In genomic region chr11:59525237-59525636, GRCm38 (mm10) we compare ENCODE assay signal across 8 mouse cellular contexts. TPM values are rescaled to one million over a fixed set of nuclear protein-coding genes. Genes with fewer than 3 reads are reported as not detected.
A peak's percentile ranks its signal among the peaks of the same experiment; 100 is the strongest.
DNase-seq lines count a peak whose midpoint lies in the region; ATAC-seq and TF ChIP-seq lines count a peak whose summit lies in the region.
"Had no signal": no experiment of that assay in that cellular context is flagged by ENCODE, and none has a peak within 500 bp of the region (broad histone marks: within the 10 kb centered on the region; RNA-seq: fewer than 3 reads in every experiment).

No protein-coding gene starts in this region.

- no peaks in the 10 kb centered on the region for H3K36me3 ChIP-seq in ES-Bruce4 (ENCODE audit: control insufficient read depth, insufficient read depth, low read length, poor library complexity, severe bottlenecking)
- H3K36me3 ChIP-seq in heart, postnatal 0 days (replicated peaks; ENCODE audit: control insufficient read depth, insufficient read depth, low read length): no peaks in the 10 kb centered on the region
- no peaks in the 10 kb centered on the region for H3K36me3 ChIP-seq in small intestine, adult 2 months (ENCODE audit: control insufficient read depth, insufficient read depth, low read length)
- H3K36me3 ChIP-seq: lung, embryonic 15.5 days had no signal

- TF ChIP-seq EP300 in ES-Bruce4 (IDR thresholded peaks at IDR 0.05; ENCODE audit: insufficient read depth, low read depth, low read length): no peak
- TF ChIP-seq EP300 in heart, postnatal 0 days (IDR thresholded peaks at IDR 0.05; ENCODE audit: low read depth): no peak

- 8% methylated on average over 10 of the region's 10 CpGs for WGBS in heart, postnatal 0 days
- WGBS in small intestine, adult 2 months: 8% methylated on average over 10 of the region's 10 CpGs

- peak; percentile 86 for DNase-seq in adipocyte (ENCODE audit: low spot score)
- DNase-seq in heart, postnatal 0 days (ENCODE audit: low spot score): peak; percentile 72
- peak; percentile 88 for DNase-seq in layer of hippocampus, adult 9-11 months

- no peak overlapping the region for H3K27ac ChIP-seq in ES-Bruce4 (ENCODE audit: insufficient read depth, low read length)
- no peak overlapping the region for H3K27ac ChIP-seq in cortical plate, adult 2 months (ENCODE audit: insufficient read depth, low read length)
- no peak overlapping the region for H3K27ac ChIP-seq in heart, postnatal 0 days (ENCODE audit: low read depth)
- H3K27ac ChIP-seq in small intestine, adult 2 months (ENCODE audit: insufficient read depth, low read depth, low read length): no peak overlapping the region
- H3K27ac ChIP-seq: lung, embryonic 15.5 days had no signal

- TF ChIP-seq POLR2A in ES-Bruce4 (IDR thresholded peaks at IDR 0.05; ENCODE audit: insufficient read depth, low read length): no peak
- no peak for TF ChIP-seq POLR2A in cortical plate, adult 2 months (IDR thresholded peaks at IDR 0.05; ENCODE audit: extremely low read depth, insufficient read depth, low read length)
- no peak for TF ChIP-seq POLR2A in small intestine, adult 2 months (IDR thresholded peaks at IDR 0.05; ENCODE audit: low read depth, low read length)

- no peak overlapping the region for H3K4me3 ChIP-seq in ES-Bruce4 (ENCODE audit: low read depth, low read length)
- H3K4me3 ChIP-seq in cortical plate, adult 2 months (ENCODE audit: insufficient read depth, low read length): no peak overlapping the region
- H3K4me3 ChIP-seq in heart, postnatal 0 days (ENCODE audit: low read depth, low read length): no peak overlapping the region
- H3K4me3 ChIP-seq in small intestine, adult 2 months (ENCODE audit: low read depth, low read length): no peak overlapping the region
- H3K4me3 ChIP-seq: lung, embryonic 15.5 days had no signal

- peaks cover 5% of the 10 kb centered on the region for H3K4me1 ChIP-seq in ES-Bruce4 (ENCODE audit: control insufficient read depth, insufficient read depth, low read length)
- H3K4me1 ChIP-seq in cortical plate, adult 2 months (ENCODE audit: control insufficient read depth, insufficient read depth, low read length): no peaks in the 10 kb centered on the region
- H3K4me1 ChIP-seq in heart, postnatal 0 days (ENCODE audit: control insufficient read depth, insufficient read depth): no peaks in the 10 kb centered on the region
- no peaks in the 10 kb centered on the region for H3K4me1 ChIP-seq in small intestine, adult 2 months (ENCODE audit: control insufficient read depth, insufficient read depth, insufficient read length, low read length)
- H3K4me1 ChIP-seq: lung, embryonic 15.5 days had no signal

- no peaks in the 10 kb centered on the region for H3K27me3 ChIP-seq in ES-Bruce4 (ENCODE audit: control insufficient read depth, insufficient read depth, low read length, poor library complexity, severe bottlenecking)
- H3K27me3 ChIP-seq in heart, postnatal 0 days (ENCODE audit: control insufficient read depth, insufficient read depth, low read length): no peaks in the 10 kb centered on the region
- H3K27me3 ChIP-seq in small intestine, adult 2 months (ENCODE audit: control insufficient read depth, insufficient read depth, low read length): no peaks in the 10 kb centered on the region
- H3K27me3 ChIP-seq: lung, embryonic 15.5 days had no signal

- H3K9ac ChIP-seq in ES-Bruce4 (ENCODE audit: low read depth, poor library complexity, severe bottlenecking): peak overlapping the region; percentile 41; the same call in 1 of the 2 replicates
- H3K9ac ChIP-seq in heart, postnatal 0 days (replicated peaks; ENCODE audit: low read depth, low read length): no peak overlapping the region
- H3K9ac ChIP-seq: lung, embryonic 15.5 days had no signal

- H3K9me3 ChIP-seq in ES-Bruce4 (replicated peaks; ENCODE audit: control insufficient read depth, insufficient read depth, low read length, poor library complexity, severe bottlenecking): peaks cover 4% of the 10 kb centered on the region; the same call in 1 of the 2 replicates
- H3K9me3 ChIP-seq in heart, postnatal 0 days (replicated peaks; ENCODE audit: control insufficient read depth, low read length): no peaks in the 10 kb centered on the region
- H3K9me3 ChIP-seq: lung, embryonic 15.5 days had no signal

- peak; percentile 73 for TF ChIP-seq CTCF in ES-Bruce4 (IDR thresholded peaks at IDR 0.05; ENCODE audit: low read depth, low read length)
- peak; percentile 93 for TF ChIP-seq CTCF in cortical plate, adult 2 months (IDR thresholded peaks at IDR 0.05; ENCODE audit: extremely low read depth, insufficient read depth, low read length)
- peak; percentile 81 for TF ChIP-seq CTCF in heart, postnatal 0 days (IDR thresholded peaks at IDR 0.05; ENCODE audit: low read depth)
- peak; percentile 78; the same call in 1 of the 2 replicates for TF ChIP-seq CTCF in small intestine, adult 2 months (IDR thresholded peaks at IDR 0.05; ENCODE audit: extremely low read depth, insufficient read length, insufficient replicate concordance, low read depth, low read length)

- H3K4me2 ChIP-seq in heart, postnatal 0 days (ENCODE audit: low read depth, low read length): no peak overlapping the region
- H3K4me2 ChIP-seq: lung, embryonic 15.5 days had no signal

- peak; percentile 20; the same call in 1 of the 2 replicates for ATAC-seq in heart, postnatal 0 days (ENCODE audit: insufficient read depth, low read depth)
- peak; percentile 88 for ATAC-seq in megakaryocyte, adult 5-6 weeks (ENCODE audit: poor library complexity, severe bottlenecking)

RNA-seq across cellular contexts. Expression of gene Zkscan17, which starts 1.3 kb away (rescaled TPM):
- polyA plus RNA-seq in ES-Bruce4 (2011; ENCODE audit: insufficient read depth, insufficient read length, low read depth, missing spikeins): 52.5 and 56.8 TPM in 2 replicates
- polyA plus RNA-seq in cortical plate, adult 2 months (2012; rRNA removed): 7.2 and 7.4 TPM in 2 replicates
- total RNA-seq in heart, postnatal 0 days (2014; rRNA removed; ENCODE audit: low replicate concordance): 20.6 and 21.4 TPM in 2 replicates
- polyA plus RNA-seq in heart, postnatal 0 days (2015; fragmentation: Nextera tagmentation; extraction: Ambion mirVana): 8.7 and 10.1 TPM in 2 replicates
- total RNA-seq in megakaryocyte, adult 5-6 weeks (2015): 9.0 and 9.4 TPM in 2 replicates
- total RNA-seq in megakaryocyte, adult 5-6 weeks (2017): 7.4 and 13.4 TPM in 2 replicates
- 3.7 and 5.8 TPM in 2 replicates for polyA plus RNA-seq in small intestine, adult 2 months (2012; rRNA removed)

RNA-seq across cellular contexts. Expression of gene Nlrp3, which starts 16.1 kb away (rescaled TPM):
- polyA plus RNA-seq in ES-Bruce4 (2011; ENCODE audit: insufficient read depth, insufficient read length, low read depth, missing spikeins): 0.17 TPM in 1 of 2 replicates, not detected in the other
- polyA plus RNA-seq in cortical plate, adult 2 months (2012; rRNA removed): 0.86 and 1.3 TPM in 2 replicates
- total RNA-seq in heart, postnatal 0 days (2014; rRNA removed; ENCODE audit: low replicate concordance): 0.11 and 0.15 TPM in 2 replicates
- polyA plus RNA-seq in heart, postnatal 0 days (2015; fragmentation: Nextera tagmentation; extraction: Ambion mirVana): 0.18 and 0.25 TPM in 2 replicates
- total RNA-seq in megakaryocyte, adult 5-6 weeks (2015): 23.8 and 32.5 TPM in 2 replicates
- total RNA-seq in megakaryocyte, adult 5-6 weeks (2017): 41.2 and 43.0 TPM in 2 replicates
- 0.16 and 0.20 TPM in 2 replicates for polyA plus RNA-seq in small intestine, adult 2 months (2012; rRNA removed)

RNA-seq across cellular contexts. Expression of gene Olfr222, which starts 50.8 kb away (rescaled TPM):
- polyA plus RNA-seq in ES-Bruce4 (2011; ENCODE audit: insufficient read depth, insufficient read length, low read depth, missing spikeins): not detected in 2 replicates
- not detected in 2 replicates for polyA plus RNA-seq in cortical plate, adult 2 months (2012; rRNA removed)
- total RNA-seq in heart, postnatal 0 days (2014; rRNA removed; ENCODE audit: low replicate concordance): not detected in 2 replicates
- not detected in 2 replicates for polyA plus RNA-seq in heart, postnatal 0 days (2015; fragmentation: Nextera tagmentation; extraction: Ambion mirVana)
- not detected in 2 replicates for total RNA-seq in megakaryocyte, adult 5-6 weeks (2015)
- not detected in 2 replicates for total RNA-seq in megakaryocyte, adult 5-6 weeks (2017)
- not detected in 2 replicates for polyA plus RNA-seq in small intestine, adult 2 months (2012; rRNA removed)
- polyA plus RNA-seq: lung, embryonic 15.5 days had no signal

RNA-seq across cellular contexts. Expression of gene Zfp867, which starts 53.0 kb away (rescaled TPM):
- polyA plus RNA-seq in ES-Bruce4 (2011; ENCODE audit: insufficient read depth, insufficient read length, low read depth, missing spikeins): 7.5 and 9.4 TPM in 2 replicates
- 2.9 and 3.8 TPM in 2 replicates for polyA plus RNA-seq in cortical plate, adult 2 months (2012; rRNA removed)
- total RNA-seq in heart, postnatal 0 days (2014; rRNA removed; ENCODE audit: low replicate concordance): 4.1 and 8.3 TPM in 2 replicates
- polyA plus RNA-seq in heart, postnatal 0 days (2015; fragmentation: Nextera tagmentation; extraction: Ambion mirVana): 6.4 and 6.5 TPM in 2 replicates
- total RNA-seq in megakaryocyte, adult 5-6 weeks (2015): 0.40 and 1.2 TPM in 2 replicates
- total RNA-seq in megakaryocyte, adult 5-6 weeks (2017): 0.59 and 0.77 TPM in 2 replicates
- 0.08 TPM in 1 of 2 replicates, not detected in the other for polyA plus RNA-seq in small intestine, adult 2 months (2012; rRNA removed)
